Mouse (Mus musculus): ENCODE measurements around the gene Pus7l. TPM values are rescaled to one million over a fixed set of nuclear protein-coding genes. Genes with fewer than 3 reads are reported as not detected.

The Pus7l gene
- polyA plus RNA-seq, 1 experiment from 2014 or later = 2.6 TPM

- Histone ChIP-seq H3K4me2 (no peak overlapping the region), H3K9ac (no peak overlapping the region), H3K9me3 (replicated peaks) (no peaks in the 10 kb centered on the region), H3K4me1 (replicated peaks) (0 out of 2 replicates have a peak, but pooled peaks cover 3% of the 10 kb centered on the region), H3K4me3 (replicated peaks) (no peak overlapping the region), H3K36me3 (replicated peaks) (no peaks in the 10 kb centered on the region), H3K27ac (replicated peaks) (no peak overlapping the region), H3K27me3 (no peaks in the 10 kb centered on the region)
- no peak for ATAC-seq (ENCODE audit: insufficient read depth)
- 86% methylated on average over 4 of the region's 4 CpGs for WGBS (ENCODE audit: insufficient replicate concordance)
Observed at GRCm38 (mm10) chr15:94571501-94571900, 28.2 kb upstream of the Pus7l start.

GRCm38 (mm10) chr15:94568496-94569182, 25.3 kb upstream of the Pus7l start:
- Histone ChIP-seq H3K27ac (replicated peaks) (no peak overlapping the region), H3K27me3 (no peaks in the 10 kb centered on the region), H3K9me3 (replicated peaks) (no peaks in the 10 kb centered on the region), H3K4me3 (replicated peaks) (no peak overlapping the region), H3K4me2 (no peak overlapping the region; the same call in 1 of the 2 replicates), H3K4me1 (replicated peaks) (0 out of 2 replicates have a peak, but pooled peaks cover 3% of the 10 kb centered on the region), H3K36me3 (replicated peaks) (no peaks in the 10 kb centered on the region), H3K9ac (no peak overlapping the region)
- peak; percentile 52; the same call in 1 of the 2 replicates for ATAC-seq (ENCODE audit: insufficient read depth)
- WGBS (ENCODE audit: insufficient replicate concordance) = 67% methylated on average over 10 of the region's 10 CpGs

- Histone ChIP-seq H3K27me3 (no peaks in the 10 kb centered on the region), H3K4me3 (replicated peaks) (no peak overlapping the region), H3K27ac (replicated peaks) (no peak overlapping the region), H3K36me3 (replicated peaks) (no peaks in the 10 kb centered on the region), H3K9me3 (replicated peaks) (no peaks in the 10 kb centered on the region), H3K4me1 (replicated peaks) (0 out of 2 replicates have a peak, but pooled peaks cover 3% of the 10 kb centered on the region), H3K4me2 (no peak overlapping the region), H3K9ac (no peak overlapping the region)
- ATAC-seq (ENCODE audit: insufficient read depth) = no peak
- WGBS (ENCODE audit: insufficient replicate concordance) = 45% methylated on average over 9 of the region's 9 CpGs
Observed at GRCm38 (mm10) chr15:94565854-94566253, 22.5 kb upstream of the Pus7l start.

- Histone ChIP-seq H3K4me1 (replicated peaks) (0 out of 2 replicates have a peak, but pooled peaks cover 3% of the 10 kb centered on the region), H3K9ac (no peak overlapping the region), H3K4me3 (replicated peaks) (no peak overlapping the region), H3K27ac (replicated peaks) (no peak overlapping the region), H3K4me2 (no peak overlapping the region), H3K27me3 (no peaks in the 10 kb centered on the region), H3K36me3 (replicated peaks) (no peaks in the 10 kb centered on the region), H3K9me3 (replicated peaks) (no peaks in the 10 kb centered on the region)
- ATAC-seq (ENCODE audit: insufficient read depth) = no peak
- 75% methylated on average over 2 of the region's 2 CpGs for WGBS (ENCODE audit: insufficient replicate concordance)
Observed at GRCm38 (mm10) chr15:94564909-94565308, 21.6 kb upstream of the Pus7l start.

GRCm38 (mm10) chr15:94558895-94559656, 15.7 kb upstream of the Pus7l start:
- H3K36me3 ChIP-seq (replicated peaks) = 0 out of 2 replicates have a peak, but pooled peaks cover 4% of the 10 kb centered on the region
- H3K4me3 ChIP-seq (replicated peaks) = no peak overlapping the region
- no peak overlapping the region for H3K4me2 ChIP-seq
- peak; percentile 63 for ATAC-seq (ENCODE audit: insufficient read depth)
- H3K27me3 ChIP-seq = no peaks in the 10 kb centered on the region
- peaks cover 9% of the 10 kb centered on the region for H3K4me1 ChIP-seq (replicated peaks)
- no peaks in the 10 kb centered on the region for H3K9me3 ChIP-seq (replicated peaks)
- no peak overlapping the region for H3K9ac ChIP-seq
- 57% methylated on average over 17 of the region's 17 CpGs for WGBS (ENCODE audit: insufficient replicate concordance)
- H3K27ac ChIP-seq (replicated peaks) = no peak overlapping the region

GRCm38 (mm10) chr15:94557442-94557841, 14.1 kb upstream of the Pus7l start:
- H3K4me3 ChIP-seq (replicated peaks) = no peak overlapping the region
- H3K27ac ChIP-seq (replicated peaks) = no peak overlapping the region
- H3K4me2 ChIP-seq = no peak overlapping the region
- no peak for ATAC-seq (ENCODE audit: insufficient read depth)
- 22% methylated on average over 7 of the region's 7 CpGs for WGBS (ENCODE audit: insufficient replicate concordance)
- no peaks in the 10 kb centered on the region for H3K9me3 ChIP-seq (replicated peaks)
- H3K27me3 ChIP-seq = no peaks in the 10 kb centered on the region
- no peak overlapping the region for H3K9ac ChIP-seq
- 0 out of 2 replicates have a peak, but pooled peaks cover 8% of the 10 kb centered on the region for H3K36me3 ChIP-seq (replicated peaks)
- H3K4me1 ChIP-seq (replicated peaks) = peaks cover 9% of the 10 kb centered on the region

- peaks cover 18% of the 10 kb centered on the region for H3K36me3 ChIP-seq (replicated peaks)
- 0 out of 2 replicates have a peak, but pooled peaks cover 3% of the 10 kb centered on the region for H3K4me1 ChIP-seq (replicated peaks)
- H3K4me3 ChIP-seq (replicated peaks) = no peak overlapping the region
- H3K9ac ChIP-seq = no peak overlapping the region
- no peak overlapping the region for H3K27ac ChIP-seq (replicated peaks)
- 85% methylated on average over 9 of the region's 9 CpGs for WGBS (ENCODE audit: insufficient replicate concordance)
- no peaks in the 10 kb centered on the region for H3K27me3 ChIP-seq
- H3K4me2 ChIP-seq = no peak overlapping the region
- ATAC-seq (ENCODE audit: insufficient read depth) = no peak
- no peaks in the 10 kb centered on the region for H3K9me3 ChIP-seq (replicated peaks)
Observed at GRCm38 (mm10) chr15:94553536-94553935, 10.2 kb upstream of the Pus7l start.

- peak overlapping the region; percentile 89 for H3K4me2 ChIP-seq
- WGBS (ENCODE audit: insufficient replicate concordance) = 64% methylated on average over 4 of the region's 4 CpGs
- H3K27ac ChIP-seq (replicated peaks) = no peak overlapping the region
- no peak overlapping the region for H3K9ac ChIP-seq
- ATAC-seq (ENCODE audit: insufficient read depth) = no peak
- H3K9me3 ChIP-seq (replicated peaks) = no peaks in the 10 kb centered on the region
- H3K4me3 ChIP-seq (replicated peaks) = peak overlapping the region; percentile 82; the same call in 1 of the 2 replicates
- H3K27me3 ChIP-seq = no peaks in the 10 kb centered on the region
- peaks cover 19% of the 10 kb centered on the region for H3K4me1 ChIP-seq (replicated peaks)
- 0 out of 2 replicates have a peak, but pooled peaks cover 6% of the 10 kb centered on the region for H3K36me3 ChIP-seq (replicated peaks)
Observed at GRCm38 (mm10) chr15:94544844-94545243, 1.5 kb upstream of the Pus7l start.

- Histone ChIP-seq H3K9ac (peak overlapping the region; percentile 68), H3K4me3 (replicated peaks) (peak overlapping the region; percentile 82), H3K4me2 (peak overlapping the region; percentile 89), H3K27me3 (no peaks in the 10 kb centered on the region), H3K9me3 (replicated peaks) (no peaks in the 10 kb centered on the region), H3K36me3 (replicated peaks) (0 out of 2 replicates have a peak, but pooled peaks cover 2% of the 10 kb centered on the region), H3K27ac (replicated peaks) (peak overlapping the region; percentile 75), H3K4me1 (replicated peaks) (peaks cover 19% of the 10 kb centered on the region)
- 31% methylated on average over 9 of the region's 9 CpGs for WGBS (ENCODE audit: insufficient replicate concordance)
- ATAC-seq (ENCODE audit: insufficient read depth) = no peak
Observed at GRCm38 (mm10) chr15:94544052-94544636, 797 bp upstream of the Pus7l start.

- Histone ChIP-seq H3K4me1 (replicated peaks) (peaks cover 19% of the 10 kb centered on the region), H3K9ac (peak overlapping the region; percentile 68; the same call in 1 of the 2 replicates), H3K36me3 (replicated peaks) (no peaks in the 10 kb centered on the region), H3K9me3 (replicated peaks) (no peaks in the 10 kb centered on the region), H3K27me3 (no peaks in the 10 kb centered on the region), H3K4me3 (replicated peaks) (peak overlapping the region; percentile 82), H3K4me2 (peak overlapping the region; percentile 89), H3K27ac (replicated peaks) (peak overlapping the region; percentile 55; the same call in 1 of the 2 replicates)
- 5% methylated on average over 22 of the region's 22 CpGs for WGBS (ENCODE audit: insufficient replicate concordance)
- ATAC-seq (ENCODE audit: insufficient read depth) = peak; percentile 76
Observed at GRCm38 (mm10) chr15:94542567-94543408, 559 bp downstream of the Pus7l start.
